Mouse (Mus musculus): ENCODE data around the gene Wdr82. TPM values are rescaled to one million over a fixed set of nuclear protein-coding genes. Genes with fewer than 3 reads are reported as not detected.

Wdr82 gene
- polyA plus RNA-seq, 1 experiment = 49.1 TPM

DNA sequence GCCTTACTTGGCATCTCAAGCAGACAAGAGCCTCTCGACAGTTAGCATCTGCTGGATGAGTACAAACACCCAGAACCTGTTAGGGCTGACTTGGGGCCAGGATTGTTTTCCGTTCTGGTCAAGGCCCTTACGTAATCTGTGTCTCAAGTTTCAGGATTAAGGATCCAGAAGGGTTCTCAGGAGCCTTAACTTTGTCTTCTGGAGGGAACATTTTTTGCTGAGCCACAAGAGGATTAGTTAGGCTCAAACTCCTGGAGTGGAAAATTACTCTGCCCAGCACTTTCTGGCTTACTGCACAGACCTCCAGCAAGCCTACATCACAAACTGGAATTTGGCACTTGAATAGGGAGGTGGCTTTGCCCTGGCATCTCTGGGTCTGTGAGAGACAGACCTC lies 66.1 kb downstream of the Wdr82 start:
- 42% methylated on average over 3 of the region's 3 CpGs for WGBS
- TF ChIP-seq CTCF (IDR thresholded peaks at IDR 0.05; ENCODE audit: insufficient read depth, low read length) = no peak
- no peak for TF ChIP-seq POLR2A (IDR thresholded peaks at IDR 0.05; ENCODE audit: borderline replicate concordance, extremely low read depth, low read depth, low read length)
- peak; percentile 65 for DNase-seq
- H3K4me1 ChIP-seq (ENCODE audit: control insufficient read depth, insufficient read depth, low read length) = peaks cover 16% of the 10 kb centered on the region
- H3K4me3 ChIP-seq (replicated peaks; ENCODE audit: extremely low read depth, low read depth, low read length) = no peak overlapping the region

DNA sequence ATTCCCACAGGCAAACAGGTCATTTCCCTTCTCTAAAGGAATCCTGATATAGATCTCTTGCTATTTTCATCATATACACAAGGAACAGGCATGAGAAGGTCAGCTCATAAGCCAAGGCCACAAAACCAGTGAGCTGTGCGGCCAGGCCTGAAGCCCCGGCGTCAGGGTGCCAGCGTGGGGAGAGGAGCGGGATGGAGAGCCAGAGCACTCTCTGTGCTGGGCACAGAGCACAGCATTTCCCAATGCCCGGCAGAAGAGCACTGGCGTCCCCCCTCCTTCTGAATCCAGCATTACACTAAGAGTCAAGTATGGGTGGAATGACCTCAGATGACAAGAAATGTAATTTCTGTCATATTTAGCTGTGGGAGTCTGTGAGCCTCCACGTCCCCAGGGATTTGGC lies 66.7 kb downstream of the Wdr82 start:
- H3K4me1 ChIP-seq (ENCODE audit: control insufficient read depth, insufficient read depth, low read length) = peaks cover 14% of the 10 kb centered on the region
- no peak for DNase-seq
- H3K4me3 ChIP-seq (replicated peaks; ENCODE audit: extremely low read depth, low read depth, low read length) = no peak overlapping the region
- WGBS = 47% methylated on average over 8 of the region's 8 CpGs
- TF ChIP-seq CTCF (IDR thresholded peaks at IDR 0.05; ENCODE audit: insufficient read depth, low read length) (no peak), POLR2A (IDR thresholded peaks at IDR 0.05; ENCODE audit: borderline replicate concordance, extremely low read depth, low read depth, low read length) (no peak)

DNA sequence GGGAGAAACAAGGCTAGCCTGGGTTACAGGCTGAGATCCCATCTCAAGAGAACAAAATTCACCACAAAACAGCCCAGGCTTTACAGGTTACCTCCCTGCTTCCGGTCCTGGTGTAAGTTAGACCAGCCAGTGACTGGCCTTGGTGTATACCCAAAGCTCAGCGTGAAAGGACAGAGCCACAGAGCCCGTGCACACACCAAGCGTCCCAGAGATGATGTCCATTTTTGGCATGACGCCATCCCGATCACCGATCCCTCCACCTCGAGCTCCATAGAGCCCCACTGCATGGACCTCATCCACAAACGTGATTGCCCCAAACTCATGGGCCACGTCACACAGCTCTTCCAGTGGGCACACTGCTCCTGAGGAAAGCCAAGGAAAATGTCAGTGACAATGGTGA lies 67.2 kb downstream of the Wdr82 start:
- H3K4me1 ChIP-seq (ENCODE audit: control insufficient read depth, insufficient read depth, low read length) = peaks cover 17% of the 10 kb centered on the region
- no peak overlapping the region for H3K4me3 ChIP-seq (replicated peaks; ENCODE audit: extremely low read depth, low read depth, low read length)
- DNase-seq = no peak
- 83% methylated on average over 10 of the region's 10 CpGs for WGBS
- TF ChIP-seq POLR2A (IDR thresholded peaks at IDR 0.05; ENCODE audit: borderline replicate concordance, extremely low read depth, low read depth, low read length) (no peak; the same call in 1 of the 2 replicates), CTCF (IDR thresholded peaks at IDR 0.05; ENCODE audit: insufficient read depth, low read length) (no peak)

Other genes with a start within 250 kb of the Wdr82 start
- gene Col6a5, start 210.3 kb upstream of the Wdr82 start, polyA plus RNA-seq (2012; rRNA removed) = 0.41 and 1.0 TPM in 2 replicates
- 0.32 and 0.56 TPM in 2 replicates for gene Col6a4, start 74.1 kb upstream of the Wdr82 start, polyA plus RNA-seq (2012; rRNA removed)
- 1.7 and 2.6 TPM in 2 replicates for gene Glyctk, start 12.8 kb upstream of the Wdr82 start, polyA plus RNA-seq (2012; rRNA removed)
- 60.7 and 67.3 TPM in 2 replicates for gene Ppm1m, start 28.8 kb downstream of the Wdr82 start, polyA plus RNA-seq (2012; rRNA removed)
- 60.9 and 69.0 TPM in 2 replicates for gene Twf2, start 32.2 kb downstream of the Wdr82 start, polyA plus RNA-seq (2012; rRNA removed)
- gene Tlr9, start 51.7 kb downstream of the Wdr82 start, polyA plus RNA-seq (2012; rRNA removed) = 6.0 and 6.4 TPM in 2 replicates
- gene Alas1, start 77.7 kb downstream of the Wdr82 start, polyA plus RNA-seq (2012; rRNA removed) = 443 and 458 TPM in 2 replicates
- gene Poc1a, start 110.1 kb downstream of the Wdr82 start, polyA plus RNA-seq (2012; rRNA removed) = 5.7 and 7.9 TPM in 2 replicates
- gene Dusp7, start 197.7 kb downstream of the Wdr82 start, polyA plus RNA-seq (2012; rRNA removed) = 223 and 262 TPM in 2 replicates